Mouse (Mus musculus) limb, embryonic 15.5 days (tissue): ENCODE data around the gene Pdcd5. TPM values are rescaled to one million over a fixed set of nuclear protein-coding genes. Genes with fewer than 3 reads are reported as not detected.

Source experiments
- ATAC-seq: fragments of 200-750 bp; cut with Nextera tagmentation; 2 replicates; pipeline ENCODE4 v1.8.0; 2017; ENCODE audit warnings: low read depth, moderate TSS enrichment; ENCODE audit not compliant: insufficient number of reproducible peaks, low FRiP score, low TSS enrichment
- H3K27ac ChIP-seq: fragments of 300-500 bp; sonication (generic); 2 replicates; pipeline ENCODE4 v1.5.1; 2015; ENCODE audit warnings: moderate library complexity, mild to moderate bottlenecking, inconsistent platforms
- H3K27me3 ChIP-seq: fragments of 300-500 bp; sonication (generic); 2 replicates; pipeline ENCODE4 v1.6.1; 2015; ENCODE audit warnings: inconsistent platforms
- H3K36me3 ChIP-seq: fragments of 300-500 bp; sonication (generic); 2 replicates; pipeline ENCODE4 v1.6.1; 2015; ENCODE audit warnings: inconsistent platforms
- H3K4me1 ChIP-seq: fragments of 300-500 bp; sonication (generic); 2 replicates; pipeline ENCODE4 v1.6.1; 2015; ENCODE audit warnings: inconsistent platforms
- H3K4me2 ChIP-seq: fragments of 300-500 bp; sonication (generic); 2 replicates; pipeline ENCODE4 v1.6.1; 2015; ENCODE audit warnings: mild to moderate bottlenecking, inconsistent platforms
- H3K4me3 ChIP-seq: fragments of 300-500 bp; sonication (generic); 2 replicates; pipeline ENCODE4 v1.5.1; 2015; ENCODE audit warnings: mild to moderate bottlenecking, inconsistent platforms
- H3K9ac ChIP-seq: fragments of 300-500 bp; sonication (generic); 2 replicates; pipeline ENCODE4 v1.6.1; 2015; ENCODE audit warnings: inconsistent platforms
- H3K9me3 ChIP-seq: fragments of 300-500 bp; sonication (generic); 2 replicates; pipeline ENCODE4 v1.6.1; 2016; ENCODE audit warnings: inconsistent platforms
- WGBS: fragments of 180-500 bp; shearing (Covaris S2); methylation state at CpG from one replicate; pipeline ENCODE4 v1.1.7; 2015; 5-methylcytosine and 5-hydroxymethylcytosine counted together
- polyA plus RNA-seq: library from polyadenylated mRNA; unstranded; fragments of >200 nt; fragmentation: Nextera tagmentation; extraction: Ambion mirVana; gene quantifications from 2 replicates; pipeline ENCODE4 v1.2.1, GENCODE M21; 2015

Gene Pdcd5
- polyA plus RNA-seq, 1 experiment from 2014 or later = 241 TPM

- 54% methylated on average over 18 of the region's 18 CpGs for WGBS
- Histone ChIP-seq H3K27ac (no peak overlapping the region), H3K4me1 (no peaks in the 10 kb centered on the region), H3K4me2 (no peak overlapping the region), H3K9me3 (no peaks in the 10 kb centered on the region), H3K4me3 (no peak overlapping the region), H3K36me3 (no peaks in the 10 kb centered on the region), H3K9ac (no peak overlapping the region), H3K27me3 (no peaks in the 10 kb centered on the region)
- ATAC-seq = no peak
Measured at GRCm38 (mm10) chr7:35668066-35669041, 21.0 kb upstream of the Pdcd5 start.

- Histone ChIP-seq H3K27me3 (no peaks in the 10 kb centered on the region), H3K9ac (no peak overlapping the region), H3K4me2 (no peak overlapping the region), H3K9me3 (no peaks in the 10 kb centered on the region), H3K4me3 (no peak overlapping the region), H3K4me1 (no peaks in the 10 kb centered on the region), H3K36me3 (no peaks in the 10 kb centered on the region), H3K27ac (no peak overlapping the region)
- WGBS = 50% methylated on average over 16 of the region's 16 CpGs
- no peak for ATAC-seq
Measured at GRCm38 (mm10) chr7:35663790-35664376, 16.6 kb upstream of the Pdcd5 start.

GRCm38 (mm10) chr7:35659173-35659572 lies 11.9 kb upstream of the Pdcd5 start:
- H3K27me3 ChIP-seq = no peaks in the 10 kb centered on the region
- no peak overlapping the region for H3K4me2 ChIP-seq
- H3K9ac ChIP-seq = no peak overlapping the region
- H3K9me3 ChIP-seq = no peaks in the 10 kb centered on the region
- ATAC-seq = no peak
- no peak overlapping the region for H3K27ac ChIP-seq
- WGBS = 50% methylated on average over 3 of the region's 3 CpGs
- H3K4me3 ChIP-seq = no peak overlapping the region
- no peaks in the 10 kb centered on the region for H3K36me3 ChIP-seq
- H3K4me1 ChIP-seq = no peaks in the 10 kb centered on the region

- no peak overlapping the region for H3K4me2 ChIP-seq
- no peak overlapping the region for H3K9ac ChIP-seq
- H3K4me1 ChIP-seq = no peaks in the 10 kb centered on the region
- no peaks in the 10 kb centered on the region for H3K9me3 ChIP-seq
- no peak for ATAC-seq
- H3K27me3 ChIP-seq = no peaks in the 10 kb centered on the region
- no peak overlapping the region for H3K4me3 ChIP-seq
- H3K27ac ChIP-seq = no peak overlapping the region
- no peaks in the 10 kb centered on the region for H3K36me3 ChIP-seq
- 49% methylated on average over 6 of the region's 6 CpGs for WGBS
Measured at GRCm38 (mm10) chr7:35657829-35658228, 10.5 kb upstream of the Pdcd5 start.

- Histone ChIP-seq H3K4me1 (peaks cover 2% of the 10 kb centered on the region; the same call in 1 of the 2 replicates), H3K4me2 (no peak overlapping the region), H3K36me3 (no peaks in the 10 kb centered on the region), H3K9ac (no peak overlapping the region), H3K27ac (no peak overlapping the region), H3K4me3 (no peak overlapping the region), H3K9me3 (0 out of 2 replicates have a peak, but pooled peaks cover 3% of the 10 kb centered on the region), H3K27me3 (no peaks in the 10 kb centered on the region)
- WGBS = 81% methylated on average over 10 of the region's 10 CpGs
- ATAC-seq = no peak
Measured at GRCm38 (mm10) chr7:35651583-35652270, 4.4 kb upstream of the Pdcd5 start.

GRCm38 (mm10) chr7:35650716-35651410 lies 3.5 kb upstream of the Pdcd5 start:
- H3K36me3 ChIP-seq = no peaks in the 10 kb centered on the region
- no peak overlapping the region for H3K27ac ChIP-seq
- no peaks in the 10 kb centered on the region for H3K27me3 ChIP-seq
- no peak overlapping the region for H3K9ac ChIP-seq
- no peak overlapping the region for H3K4me2 ChIP-seq
- 79% methylated on average over 11 of the region's 11 CpGs for WGBS
- peaks cover 7% of the 10 kb centered on the region; the same call in 1 of the 2 replicates for H3K4me1 ChIP-seq
- H3K9me3 ChIP-seq = 0 out of 2 replicates have a peak, but pooled peaks cover 3% of the 10 kb centered on the region
- no peak for ATAC-seq
- no peak overlapping the region for H3K4me3 ChIP-seq

GRCm38 (mm10) chr7:35649071-35649470 lies 1.8 kb upstream of the Pdcd5 start:
- 46% methylated on average over 3 of the region's 3 CpGs for WGBS
- Histone ChIP-seq H3K27ac (no peak overlapping the region), H3K36me3 (peaks cover 10% of the 10 kb centered on the region), H3K9ac (no peak overlapping the region), H3K9me3 (0 out of 2 replicates have a peak, but pooled peaks cover 3% of the 10 kb centered on the region), H3K4me2 (no peak overlapping the region), H3K4me3 (no peak overlapping the region), H3K27me3 (no peaks in the 10 kb centered on the region), H3K4me1 (peaks cover 7% of the 10 kb centered on the region; the same call in 1 of the 2 replicates)
- no peak for ATAC-seq

GRCm38 (mm10) chr7:35648239-35649069 lies 1.1 kb upstream of the Pdcd5 start:
- H3K36me3 ChIP-seq = peaks cover 16% of the 10 kb centered on the region
- 0 out of 2 replicates have a peak, but pooled peaks cover 3% of the 10 kb centered on the region for H3K9me3 ChIP-seq
- WGBS = 67% methylated on average over 9 of the region's 9 CpGs
- no peak overlapping the region for H3K9ac ChIP-seq
- H3K27me3 ChIP-seq = no peaks in the 10 kb centered on the region
- H3K4me2 ChIP-seq = no peak overlapping the region
- ATAC-seq = no peak
- no peak overlapping the region for H3K27ac ChIP-seq
- no peak overlapping the region for H3K4me3 ChIP-seq
- peaks cover 7% of the 10 kb centered on the region; the same call in 1 of the 2 replicates for H3K4me1 ChIP-seq

- 0 out of 2 replicates have a peak, but pooled peaks cover 3% of the 10 kb centered on the region for H3K9me3 ChIP-seq
- H3K4me2 ChIP-seq = peak overlapping the region; percentile 61
- peak; percentile 52; the same call in 1 of the 2 replicates for ATAC-seq
- H3K27me3 ChIP-seq = no peaks in the 10 kb centered on the region
- H3K4me1 ChIP-seq = peaks cover 7% of the 10 kb centered on the region; the same call in 1 of the 2 replicates
- H3K36me3 ChIP-seq = peaks cover 35% of the 10 kb centered on the region
- H3K4me3 ChIP-seq = peak overlapping the region; percentile 87
- 6% methylated on average over 34 of the region's 34 CpGs for WGBS
- peak overlapping the region; percentile 89 for H3K9ac ChIP-seq
- H3K27ac ChIP-seq = peak overlapping the region; percentile 88
Measured at GRCm38 (mm10) chr7:35646317-35647081, 822 bp downstream of the Pdcd5 start.

- no peak for ATAC-seq
- no peak overlapping the region for H3K9ac ChIP-seq
- H3K36me3 ChIP-seq = peaks cover 86% of the 10 kb centered on the region
- no peak overlapping the region for H3K4me2 ChIP-seq
- H3K4me1 ChIP-seq = no peaks in the 10 kb centered on the region
- H3K9me3 ChIP-seq = no peaks in the 10 kb centered on the region
- no peak overlapping the region for H3K4me3 ChIP-seq
- no peaks in the 10 kb centered on the region for H3K27me3 ChIP-seq
- no peak overlapping the region for H3K27ac ChIP-seq
- 87% methylated on average over 6 of the region's 6 CpGs for WGBS
Measured at GRCm38 (mm10) chr7:35640072-35640471, 7.2 kb downstream of the Pdcd5 start.
